Mouse (Mus musculus) testis, adult 2 months (tissue): ENCODE data around the gene Gm49384.

Experiments used
- CTCF ChIP-seq: fragments of 200-500 bp; IDR thresholded peaks from 2 replicates; pipeline ENCODE4 v1.5.1; 2012; ENCODE audit warnings: low read depth, mild to moderate bottlenecking, inconsistent platforms, low read length, moderate library complexity; ENCODE audit not compliant: control insufficient read depth, insufficient read depth, insufficient replicate concordance
- POLR2A ChIP-seq: fragments of 200-500 bp; IDR thresholded peaks from 2 replicates; pipeline ENCODE4 v1.6.1; 2012; ENCODE audit warnings: low read depth, mild to moderate bottlenecking, inconsistent platforms, low read length, moderate library complexity; ENCODE audit not compliant: control insufficient read depth

GRCm38 (mm10) chr12:69147166-69147735 lies 56.8 kb downstream of the Gm49384 start:
- TF ChIP-seq POLR2A: no peak
- no peak for TF ChIP-seq CTCF
